Mouse (Mus musculus) spleen, postnatal 36 days (tissue): ENCODE results near the gene Igsf3.

Experiments used
- DNase-seq, 2 experiments: peaks; one replicate each; pipeline ENCODE4 v3.0.0; 2022; ENCODE audit warnings: low spot score in 2 of 2, mixed read lengths in 1 of 2

Gene Igsf3

DNA sequence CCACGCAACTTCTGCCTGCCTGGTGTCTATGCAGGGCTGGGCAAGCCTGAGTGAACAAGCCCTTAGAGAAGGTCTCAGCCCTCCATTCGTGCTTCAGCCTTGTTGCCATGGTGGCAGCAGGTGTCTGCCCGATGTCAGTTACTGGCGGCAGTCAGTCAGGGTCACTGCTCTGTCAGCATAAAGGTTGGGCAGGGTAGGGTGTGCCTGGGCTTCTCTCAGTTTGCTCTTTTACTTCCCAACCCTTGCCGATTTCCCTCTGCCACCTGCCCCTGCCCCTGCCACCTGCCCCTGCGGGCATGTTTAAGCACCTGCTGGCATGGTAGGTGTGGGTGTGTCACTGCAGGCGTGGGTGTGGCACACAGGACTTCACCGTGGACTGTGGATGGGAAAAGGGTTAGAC lies 67.6 kb downstream of the Igsf3 start:
- DNase-seq: no peak

DNA sequence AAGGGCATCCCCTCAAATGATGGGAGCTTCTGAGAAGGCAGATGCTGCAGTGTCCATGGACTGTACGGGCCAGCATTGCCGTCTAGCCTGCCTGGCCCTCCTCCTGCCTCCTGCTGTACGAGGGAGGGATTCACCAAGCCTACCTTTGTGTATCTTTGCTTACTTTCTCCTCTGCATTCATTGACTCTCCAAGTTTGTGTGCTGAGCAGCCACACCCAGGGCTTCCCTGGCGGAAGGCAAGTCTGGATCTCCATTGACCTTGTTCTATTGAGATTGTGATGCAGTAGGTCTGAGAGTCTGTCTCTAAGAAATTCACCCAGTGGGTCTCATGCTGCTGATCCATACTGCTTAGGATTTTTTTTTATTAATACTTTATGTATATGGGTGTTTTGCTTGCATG lies 70.4 kb downstream of the Igsf3 start:
- DNase-seq: no peak

- no peak for DNase-seq
These were observed 71.9 kb downstream of the Igsf3 start for GRCm38 (mm10) chr3:101448765-101449164.

- DNase-seq: no peak
These were observed 74.0 kb downstream of the Igsf3 start for GRCm38 (mm10) chr3:101450811-101451428.

- no peak for DNase-seq
These were observed 83.7 kb downstream of the Igsf3 start for GRCm38 (mm10) chr3:101460618-101461017.

- DNase-seq: no peak
These were observed 84.2 kb downstream of the Igsf3 start for GRCm38 (mm10) chr3:101461046-101461445.

DNA sequence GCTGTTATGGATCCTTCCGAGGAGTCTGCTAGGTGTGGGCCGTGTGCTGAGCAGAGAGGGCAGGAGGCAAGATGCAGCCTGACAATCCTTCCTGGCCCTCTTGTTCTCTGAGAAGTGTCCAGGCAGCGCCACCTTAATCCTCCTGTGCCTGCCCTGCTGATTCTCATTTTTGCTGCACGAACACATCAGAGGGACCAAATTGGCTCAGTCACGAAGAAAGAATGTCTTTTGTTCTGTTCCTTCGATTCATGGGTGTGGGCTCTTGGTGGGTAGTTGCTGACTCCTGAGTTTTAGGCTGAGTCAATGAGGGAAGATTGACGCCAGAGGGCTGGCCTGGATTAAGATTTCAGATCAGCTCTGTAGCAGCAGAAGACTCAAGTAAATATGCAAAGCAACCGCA lies 84.9 kb downstream of the Igsf3 start:
- no peak for DNase-seq

DNA sequence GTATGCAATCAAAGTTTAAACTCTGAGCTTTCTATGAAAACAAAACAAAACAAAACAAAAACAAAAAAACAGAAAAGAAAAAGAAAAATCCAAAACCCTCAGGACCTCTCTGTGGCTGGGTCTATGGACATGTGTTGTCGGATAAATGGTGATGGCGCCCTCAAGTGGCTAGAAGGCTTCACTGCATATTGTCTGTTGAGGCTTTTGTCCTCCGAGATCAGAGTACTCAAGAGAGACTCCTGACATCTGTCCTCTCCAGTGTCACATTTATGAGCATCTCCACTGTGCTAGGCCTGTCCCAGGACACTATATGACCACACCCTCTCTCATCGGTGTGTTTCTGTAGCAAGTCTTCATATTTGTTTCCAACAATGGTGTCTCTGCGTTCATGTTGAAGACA lies 85.4 kb downstream of the Igsf3 start:
- DNase-seq: peak; percentile 35 to 54

DNA sequence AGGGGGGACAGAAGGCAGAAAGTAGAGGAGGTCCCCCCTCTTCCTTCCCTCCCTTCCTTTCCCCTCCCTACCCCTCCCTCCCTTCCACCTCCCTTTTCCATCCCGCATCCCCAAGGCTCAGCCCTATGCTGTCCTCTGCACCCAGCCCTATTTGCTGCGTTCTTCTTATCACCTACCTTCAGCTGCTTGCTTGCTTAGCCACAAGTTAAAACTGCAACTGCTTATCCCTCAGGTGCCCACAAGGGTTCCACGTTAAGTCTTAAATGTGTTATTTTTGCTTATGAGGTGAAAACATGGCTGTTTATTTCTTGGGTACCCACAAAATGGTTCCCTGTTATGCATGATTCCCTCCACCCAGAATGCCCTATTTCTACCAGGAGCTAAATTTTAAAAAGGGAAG lies 86.6 kb downstream of the Igsf3 start:
- peak in 1 of 2 experiments; percentile 17 for DNase-seq

- no peak for DNase-seq
These were observed 92.8 kb downstream of the Igsf3 start for GRCm38 (mm10) chr3:101469675-101470074.

DNA sequence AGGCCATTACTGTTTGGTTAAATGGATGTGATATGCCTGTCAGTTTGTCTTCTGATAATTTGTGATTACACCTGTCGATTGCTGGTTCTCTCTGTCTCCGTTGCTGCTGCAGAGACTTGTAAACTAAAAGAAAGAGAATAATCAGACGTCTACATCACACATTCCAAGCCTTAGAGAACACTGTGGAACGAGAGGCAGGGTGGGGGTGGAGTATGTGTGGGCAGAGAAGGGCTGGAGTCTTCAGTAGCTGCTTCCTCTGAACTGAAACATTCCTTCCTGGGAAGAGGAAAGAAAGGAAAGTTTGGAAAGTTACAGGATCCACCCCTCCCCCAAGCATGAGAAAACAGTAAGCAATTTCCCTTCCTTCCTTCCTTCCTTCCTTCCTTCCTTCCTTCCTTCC lies 95.0 kb downstream of the Igsf3 start:
- no peak for DNase-seq

DNA sequence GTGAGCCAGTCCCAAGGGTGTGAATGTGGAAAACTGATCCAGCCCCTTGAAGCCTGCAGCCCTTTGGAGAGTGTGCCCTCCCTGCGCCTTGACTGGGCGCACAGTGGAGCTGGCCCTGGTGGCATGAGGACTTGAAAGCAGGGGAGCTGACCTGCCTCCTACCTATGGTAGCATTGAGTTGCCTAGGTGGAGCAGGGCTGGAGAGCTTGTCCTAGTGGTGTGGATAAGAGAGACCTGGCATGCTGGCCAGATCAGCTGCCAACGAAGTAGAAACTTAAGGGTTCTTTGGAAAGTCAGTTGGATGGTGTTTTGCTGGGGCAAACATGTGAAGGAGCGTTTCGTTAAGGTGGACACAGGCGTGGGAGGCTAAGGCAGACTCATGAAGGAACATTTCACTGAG lies 105.1 kb downstream of the Igsf3 start:
- no peak for DNase-seq

DNA sequence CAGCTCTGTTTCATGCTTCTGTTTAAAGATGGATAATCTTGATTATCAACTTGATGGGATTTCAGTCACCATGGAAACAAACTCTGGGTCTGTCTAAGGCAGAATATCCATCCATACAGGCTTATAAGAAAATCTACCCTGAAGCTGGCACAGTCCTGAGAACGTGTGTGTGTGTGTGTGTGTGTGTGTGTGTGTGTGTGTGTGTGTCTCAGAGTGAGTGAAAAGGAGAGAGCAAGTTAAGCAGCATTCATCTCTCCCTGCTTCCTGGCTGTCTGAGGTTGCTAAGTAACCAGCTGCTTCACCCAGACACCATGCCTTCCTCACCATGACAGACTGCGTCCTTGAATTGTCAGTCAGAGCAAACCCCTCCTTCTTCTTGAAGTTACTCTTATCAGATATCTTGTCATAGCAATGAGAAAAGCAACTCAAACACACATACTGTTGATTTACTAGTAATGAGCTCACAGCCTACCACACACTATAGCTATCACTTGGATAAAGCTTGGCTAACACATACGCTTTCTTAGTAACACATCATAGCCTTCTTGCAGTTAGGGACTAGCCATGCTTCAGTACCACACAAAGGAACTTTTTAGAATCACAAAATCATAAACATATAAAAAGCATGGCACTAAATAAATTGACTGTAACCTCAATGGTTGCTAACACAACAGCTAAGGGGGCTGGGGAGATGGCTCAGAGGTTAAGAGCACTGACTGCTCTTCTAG lies 106.5 kb downstream of the Igsf3 start:
- no peak for DNase-seq

GRCm38 (mm10) chr3:101486054-101486765 lies 109.3 kb downstream of the Igsf3 start:
- DNase-seq: no peak

DNA sequence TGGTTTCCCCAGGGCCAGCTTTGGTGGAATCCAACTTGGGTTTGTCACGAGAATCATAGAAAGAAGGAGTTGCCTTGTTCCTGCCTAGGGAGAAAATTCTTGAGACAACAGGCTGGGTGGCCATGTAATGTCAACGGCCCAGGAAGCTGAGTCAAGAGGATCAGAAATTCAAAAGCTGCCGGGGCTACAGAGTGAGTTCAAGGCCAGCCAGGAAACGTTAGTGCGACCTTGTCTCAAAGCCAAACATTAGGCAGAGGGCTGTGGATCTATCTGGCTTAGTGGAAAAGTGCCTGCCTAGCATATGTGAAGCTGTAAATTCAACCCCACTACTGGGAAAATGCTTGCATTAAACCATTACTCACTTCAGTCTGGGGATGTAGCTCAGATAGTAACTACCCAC lies 110.6 kb downstream of the Igsf3 start:
- no peak for DNase-seq

DNA sequence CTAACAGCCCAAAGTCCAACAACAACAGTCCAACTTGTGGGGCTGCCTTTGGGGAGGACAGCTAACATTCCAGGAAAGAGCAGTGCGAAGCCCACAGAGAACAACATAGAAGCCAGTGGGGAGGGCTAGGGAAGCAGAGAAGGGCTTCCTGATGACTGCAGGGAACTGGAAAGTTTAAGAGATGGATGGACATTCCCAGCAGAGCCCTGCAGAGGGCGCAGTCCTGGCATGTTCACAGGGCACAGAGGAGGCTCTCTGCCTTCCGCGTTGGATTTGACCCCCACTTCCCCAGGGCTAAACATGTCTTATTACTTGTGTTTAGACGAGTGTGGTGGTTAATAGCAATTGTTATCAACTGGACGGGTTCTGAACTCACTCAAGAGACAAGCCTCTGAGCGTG lies 111.3 kb downstream of the Igsf3 start:
- no peak for DNase-seq

- DNase-seq: no peak
These were observed 113.6 kb downstream of the Igsf3 start for GRCm38 (mm10) chr3:101490515-101490914.

DNA sequence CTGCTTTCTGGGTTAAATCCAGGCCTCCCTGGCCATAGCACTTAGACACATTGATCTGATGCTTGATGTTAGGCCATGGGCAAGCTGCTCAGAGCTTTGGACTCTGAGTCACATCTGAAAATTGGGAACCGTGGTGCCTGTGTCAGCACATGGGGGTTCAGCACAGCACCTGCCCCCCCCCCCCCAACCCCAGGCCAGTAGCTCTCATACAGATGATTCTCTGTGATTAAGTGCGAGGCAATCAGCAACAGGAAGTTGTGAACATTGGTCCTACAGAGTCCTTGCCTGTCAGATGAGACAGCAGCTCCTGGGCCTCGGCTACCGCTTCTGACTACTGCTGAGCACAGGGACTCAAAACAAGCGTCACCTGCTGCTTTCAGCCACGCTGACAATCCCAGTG lies 116.0 kb downstream of the Igsf3 start:
- no peak for DNase-seq

DNA sequence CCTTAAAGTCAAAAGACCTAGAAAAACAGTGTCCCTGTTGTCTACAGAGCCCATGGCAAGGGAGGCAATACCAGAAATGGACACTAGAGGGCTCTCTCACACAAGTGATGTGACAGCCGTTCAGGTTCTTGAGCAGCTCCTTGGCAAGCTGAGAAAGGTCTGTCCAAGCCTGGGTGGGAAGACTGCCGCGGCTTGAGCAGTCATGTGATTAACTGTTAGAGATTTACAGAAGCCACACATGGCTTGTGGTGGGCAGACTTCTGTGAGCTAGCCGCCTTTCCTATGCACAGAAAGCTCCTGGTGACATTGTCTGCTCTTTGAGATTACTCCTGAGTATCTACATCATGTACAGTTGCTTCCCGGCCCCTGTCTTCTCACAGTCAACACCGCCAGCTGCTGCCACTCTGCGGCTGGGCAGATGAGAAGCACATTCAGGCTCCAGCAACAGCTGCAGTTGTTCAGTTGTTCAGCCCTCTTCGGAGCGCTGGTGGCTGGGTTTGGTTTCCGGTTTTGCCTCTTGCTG lies 117.1 kb downstream of the Igsf3 start:
- DNase-seq: peak; percentile 62 to 64

- DNase-seq: no peak
These were observed 120.6 kb downstream of the Igsf3 start for GRCm38 (mm10) chr3:101497432-101498030.

- DNase-seq: no peak
These were observed 123.0 kb downstream of the Igsf3 start for GRCm38 (mm10) chr3:101499906-101500305.

DNA sequence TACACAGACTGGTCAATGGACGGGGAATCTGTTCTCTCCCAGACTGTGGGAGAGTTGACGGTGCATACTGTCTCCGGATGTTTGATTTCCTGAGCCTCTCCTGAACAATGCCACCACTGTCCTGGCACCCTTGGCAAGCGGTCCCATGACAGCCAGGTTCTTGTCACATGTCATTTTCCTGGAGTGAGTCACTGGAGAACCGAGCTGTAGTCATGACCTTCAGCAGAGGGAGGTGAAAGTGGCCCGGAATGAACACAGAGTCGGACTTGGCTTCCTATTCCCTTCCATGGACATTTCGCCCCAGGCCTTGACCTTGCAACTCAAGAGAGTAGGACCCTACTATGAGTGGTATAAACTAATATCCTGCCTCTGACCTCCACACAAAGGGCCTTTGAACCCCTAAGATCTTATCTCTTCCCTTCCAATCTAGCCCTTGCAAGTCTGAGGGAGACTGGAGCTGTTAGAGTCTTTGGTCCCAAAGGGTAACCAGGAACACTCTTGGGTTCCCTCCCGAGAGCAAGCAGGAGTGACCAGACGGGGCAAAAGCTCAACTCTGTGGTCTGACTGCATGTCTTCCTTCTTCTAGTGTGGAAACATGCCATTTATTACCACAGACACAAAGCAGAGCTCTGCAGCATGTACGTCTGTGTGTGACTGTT lies 123.6 kb downstream of the Igsf3 start:
- no peak for DNase-seq
